Mouse (Mus musculus) stomach, embryonic 16.5 days (tissue): ENCODE data around the gene Per1. TPM values are rescaled to one million over a fixed set of nuclear protein-coding genes. Genes with fewer than 3 reads are reported as not detected.

ENCODE experiments used
- ATAC-seq: fragments of 200-750 bp; cut with Nextera tagmentation; 2 replicates; pipeline ENCODE4 v1.8.0; 2017; ENCODE audit warnings: moderate number of reproducible peaks, moderate TSS enrichment; ENCODE audit not compliant: insufficient read depth, low FRiP score
- H3K27ac ChIP-seq: fragments of 300-500 bp; sonication (generic); 2 replicates; pipeline ENCODE4 v1.5.1; 2014; ENCODE audit warnings: low read length
- H3K27me3 ChIP-seq: fragments of 300-500 bp; sonication (generic); 2 replicates; pipeline ENCODE4 v1.6.1; 2014; ENCODE audit warnings: low read length, control low read depth, mixed read lengths; ENCODE audit not compliant: control insufficient read depth, insufficient read depth
- H3K36me3 ChIP-seq: fragments of 300-500 bp; sonication (generic); 2 replicates; pipeline ENCODE4 v1.6.1; 2014; ENCODE audit warnings: low read length; ENCODE audit not compliant: control insufficient read depth, insufficient read depth
- H3K4me1 ChIP-seq: fragments of 300-500 bp; sonication (generic); 2 replicates; pipeline ENCODE4 v1.6.1; 2014; ENCODE audit warnings: low read length, control low read depth, mixed read lengths; ENCODE audit not compliant: control insufficient read depth, insufficient read depth
- H3K4me2 ChIP-seq: fragments of 300-500 bp; sonication (generic); 2 replicates; pipeline ENCODE4 v1.6.1; 2014; ENCODE audit warnings: low read depth, low read length, mixed read lengths
- H3K4me3 ChIP-seq: fragments of 300-500 bp; sonication (generic); replicated peaks from 2 replicates; pipeline ENCODE4 v1.5.1; 2014; ENCODE audit warnings: mild to moderate bottlenecking, low read length
- H3K9ac ChIP-seq: fragments of 300-500 bp; sonication (generic); 2 replicates; pipeline ENCODE4 v1.6.1; 2014; ENCODE audit warnings: low read length
- H3K9me3 ChIP-seq: fragments of 300-500 bp; sonication (generic); replicated peaks from 2 replicates; pipeline ENCODE4 v1.6.1; 2016; ENCODE audit warnings: low read length, control low read depth; ENCODE audit not compliant: control insufficient read depth
- WGBS: fragments of 180-500 bp; shearing (Covaris S2); extraction: QIAGEN DNeasy Blood & Tissue Kit; methylation state at CpG from one replicate; pipeline ENCODE4 v1.1.7; 2014; 5-methylcytosine and 5-hydroxymethylcytosine counted together
- polyA plus RNA-seq: library from polyadenylated mRNA; unstranded; fragments of >200 nt; fragmentation: Nextera tagmentation; extraction: Ambion mirVana; gene quantifications from 2 replicates; pipeline ENCODE4 v1.2.1, GENCODE M21; 2015

Gene Per1
- polyA plus RNA-seq, 1 experiment from 2014 or later, result 21.8 TPM

DNA sequence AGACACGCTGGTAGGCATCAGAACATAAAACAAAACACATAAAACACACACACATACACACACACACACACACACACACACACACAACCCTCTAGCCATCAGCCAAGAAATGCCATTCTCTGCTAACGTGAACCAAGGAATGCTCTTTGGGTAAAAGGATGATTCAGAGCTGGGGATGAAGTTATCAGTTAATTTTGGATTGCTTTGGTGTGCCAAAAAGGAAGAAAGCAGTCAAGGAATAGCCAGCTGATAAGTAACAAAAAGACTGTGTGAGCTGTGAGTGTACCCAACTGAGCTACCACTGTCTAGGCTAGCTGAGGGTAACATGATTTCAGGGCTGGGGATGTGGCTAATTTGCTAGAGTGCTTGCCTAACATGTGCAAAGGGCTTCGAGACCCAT is 19.0 kb downstream of the Per1 start:
- no peak overlapping the region for H3K27ac ChIP-seq
- no peak overlapping the region for H3K4me2 ChIP-seq
- H3K4me1 ChIP-seq, result peaks cover 3% of the 10 kb centered on the region
- no peaks in the 10 kb centered on the region; the same call in 1 of the 2 replicates for H3K36me3 ChIP-seq
- 71% methylated on average over 3 of the region's 3 CpGs for WGBS
- no peak for ATAC-seq
- H3K27me3 ChIP-seq, result no peaks in the 10 kb centered on the region
- H3K9me3 ChIP-seq, result no peaks in the 10 kb centered on the region
- no peak overlapping the region for H3K9ac ChIP-seq
- H3K4me3 ChIP-seq, result no peak overlapping the region

DNA sequence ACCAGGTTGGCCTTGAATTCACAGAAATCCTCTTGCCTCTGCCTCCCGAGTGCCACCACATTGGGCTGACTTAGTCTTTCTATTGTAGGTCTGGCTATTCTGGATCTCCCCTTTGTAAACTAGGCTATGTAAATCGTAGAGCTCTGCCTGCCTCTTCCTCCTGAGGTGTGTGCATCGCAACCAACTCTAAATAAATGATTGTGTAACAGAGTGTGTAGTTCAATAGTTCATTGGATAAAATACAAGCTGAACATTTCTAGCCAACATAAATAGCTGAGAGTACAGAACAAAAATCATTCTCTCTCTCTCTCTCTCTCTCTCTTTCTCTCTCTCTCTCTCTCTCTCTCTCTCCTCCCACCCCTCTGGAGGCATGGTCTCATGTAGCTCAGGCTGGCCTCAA is 19.6 kb downstream of the Per1 start:
- H3K27ac ChIP-seq, result no peak overlapping the region
- no peak overlapping the region for H3K9ac ChIP-seq
- ATAC-seq, result no peak
- no peak overlapping the region for H3K4me3 ChIP-seq
- H3K9me3 ChIP-seq, result no peaks in the 10 kb centered on the region
- no peak overlapping the region for H3K4me2 ChIP-seq
- H3K27me3 ChIP-seq, result no peaks in the 10 kb centered on the region
- H3K36me3 ChIP-seq, result no peaks in the 10 kb centered on the region
- peaks cover 8% of the 10 kb centered on the region for H3K4me1 ChIP-seq
- 79% methylated on average over 3 of the region's 3 CpGs for WGBS

DNA sequence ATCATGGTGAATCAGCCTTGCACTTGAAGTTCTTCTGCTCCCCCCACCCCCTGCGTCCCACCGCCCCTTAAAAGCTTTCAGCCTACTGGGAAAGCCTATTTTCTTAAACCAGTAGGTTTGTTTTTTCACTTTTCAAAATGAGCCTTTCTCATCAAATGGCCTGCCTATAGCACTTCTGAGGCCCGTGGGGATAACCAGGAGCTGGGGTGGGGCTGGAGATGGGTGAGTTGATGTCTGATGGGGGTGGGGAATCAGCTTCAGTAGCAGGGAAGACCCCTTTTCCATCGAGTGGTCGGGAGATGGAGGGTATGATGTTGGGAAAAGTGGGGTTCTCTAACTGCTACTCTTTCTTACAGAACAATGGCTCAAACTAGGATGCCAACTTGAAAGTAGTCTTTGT is 21.8 kb downstream of the Per1 start:
- 42% methylated on average over 5 of the region's 5 CpGs for WGBS
- H3K27me3 ChIP-seq, result no peaks in the 10 kb centered on the region
- H3K9ac ChIP-seq, result no peak overlapping the region
- H3K4me2 ChIP-seq, result peak overlapping the region; percentile 69; the same call in 1 of the 2 replicates
- H3K4me3 ChIP-seq, result no peak overlapping the region
- peaks cover 21% of the 10 kb centered on the region for H3K4me1 ChIP-seq
- H3K36me3 ChIP-seq, result no peaks in the 10 kb centered on the region
- no peak for ATAC-seq
- no peak overlapping the region for H3K27ac ChIP-seq
- H3K9me3 ChIP-seq, result no peaks in the 10 kb centered on the region

DNA sequence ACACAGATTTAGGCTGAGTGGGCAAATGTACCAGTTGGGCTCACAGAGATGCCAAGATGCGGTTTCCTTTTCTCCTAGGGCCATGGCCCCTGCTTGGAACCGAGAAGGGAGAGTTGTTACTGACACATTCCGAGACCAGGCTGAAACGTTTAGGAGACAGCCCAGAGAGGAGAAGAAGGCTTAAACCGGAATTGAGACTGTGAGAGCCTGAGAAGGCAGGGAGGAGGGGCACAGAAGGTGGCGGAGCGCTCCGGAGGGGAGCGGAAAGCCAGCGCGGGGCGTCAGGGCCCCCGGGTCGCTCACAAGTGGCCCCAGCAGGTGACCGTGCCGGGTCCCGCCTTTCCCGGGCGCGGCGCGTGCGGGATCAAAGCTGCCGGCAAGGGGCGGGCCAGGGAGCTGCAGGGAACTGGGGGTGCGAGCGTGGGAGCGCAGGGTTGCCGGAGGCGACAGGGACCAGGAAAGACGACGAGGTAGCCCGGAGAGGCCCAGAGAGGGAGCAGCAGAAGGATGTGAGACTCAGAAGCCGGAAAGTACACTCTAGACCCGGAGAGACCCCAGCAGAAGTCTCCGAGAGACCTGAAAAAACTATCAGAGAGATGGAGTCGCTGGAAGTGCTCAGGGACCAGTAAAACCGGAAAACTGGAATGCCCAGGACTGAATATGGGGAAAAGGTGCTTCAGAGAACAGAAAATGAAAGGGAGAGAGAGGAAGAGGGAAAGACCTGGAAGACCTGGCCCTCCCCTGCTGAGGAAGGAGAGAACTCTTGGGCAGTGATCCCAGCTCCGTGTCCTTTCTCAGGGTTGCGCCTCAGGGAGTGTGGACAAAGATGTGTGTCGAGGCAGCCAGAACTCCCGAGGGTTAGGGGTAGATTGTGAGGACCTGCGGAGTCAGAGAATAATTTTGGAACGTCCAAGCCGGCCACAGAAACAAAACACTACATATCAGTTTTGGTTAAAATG is 23.0 kb downstream of the Per1 start:
- no peaks in the 10 kb centered on the region for H3K36me3 ChIP-seq
- H3K9ac ChIP-seq, result peak overlapping the region; percentile 77
- peak overlapping the region; percentile 66 for H3K4me3 ChIP-seq
- peaks cover 21% of the 10 kb centered on the region for H3K4me1 ChIP-seq
- peak overlapping the region; percentile 87 for H3K27ac ChIP-seq
- no peaks in the 10 kb centered on the region for H3K9me3 ChIP-seq
- H3K27me3 ChIP-seq, result no peaks in the 10 kb centered on the region
- peak overlapping the region; percentile 69 for H3K4me2 ChIP-seq
- under 1% methylated on average over 45 of the region's 45 CpGs for WGBS
- peak; percentile 34 for ATAC-seq

DNA sequence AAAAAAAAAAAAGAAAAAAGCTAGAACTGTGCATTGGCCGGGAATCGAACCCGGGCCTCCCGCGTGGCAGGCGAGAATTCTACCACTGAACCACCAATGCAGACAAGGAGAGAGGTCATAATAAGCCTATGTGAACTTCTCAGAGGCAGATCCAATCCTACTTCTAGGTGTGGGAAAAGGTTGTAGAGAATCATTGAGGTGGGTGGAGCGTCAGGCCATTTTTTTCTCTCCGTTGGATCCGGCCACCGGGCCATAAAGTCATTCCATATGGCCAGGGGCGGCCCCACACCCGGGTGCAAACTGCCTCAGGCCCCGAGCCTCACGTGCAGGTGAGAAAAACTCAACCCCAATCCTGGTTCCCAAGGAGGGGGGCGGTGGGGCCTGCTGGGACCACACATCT is 23.7 kb downstream of the Per1 start:
- peak overlapping the region; percentile 95 for H3K4me2 ChIP-seq
- 0 out of 2 replicates have a peak overlapping the region, but pooled peaks have one; percentile 23 for H3K9ac ChIP-seq
- H3K4me3 ChIP-seq, result peak overlapping the region; percentile 66
- H3K36me3 ChIP-seq, result no peaks in the 10 kb centered on the region
- H3K27me3 ChIP-seq, result no peaks in the 10 kb centered on the region
- no peak overlapping the region; the same call in 1 of the 2 replicates for H3K27ac ChIP-seq
- H3K4me1 ChIP-seq, result peaks cover 21% of the 10 kb centered on the region
- ATAC-seq, result no peak
- no peaks in the 10 kb centered on the region for H3K9me3 ChIP-seq
- 2% methylated on average over 15 of the region's 15 CpGs for WGBS

DNA sequence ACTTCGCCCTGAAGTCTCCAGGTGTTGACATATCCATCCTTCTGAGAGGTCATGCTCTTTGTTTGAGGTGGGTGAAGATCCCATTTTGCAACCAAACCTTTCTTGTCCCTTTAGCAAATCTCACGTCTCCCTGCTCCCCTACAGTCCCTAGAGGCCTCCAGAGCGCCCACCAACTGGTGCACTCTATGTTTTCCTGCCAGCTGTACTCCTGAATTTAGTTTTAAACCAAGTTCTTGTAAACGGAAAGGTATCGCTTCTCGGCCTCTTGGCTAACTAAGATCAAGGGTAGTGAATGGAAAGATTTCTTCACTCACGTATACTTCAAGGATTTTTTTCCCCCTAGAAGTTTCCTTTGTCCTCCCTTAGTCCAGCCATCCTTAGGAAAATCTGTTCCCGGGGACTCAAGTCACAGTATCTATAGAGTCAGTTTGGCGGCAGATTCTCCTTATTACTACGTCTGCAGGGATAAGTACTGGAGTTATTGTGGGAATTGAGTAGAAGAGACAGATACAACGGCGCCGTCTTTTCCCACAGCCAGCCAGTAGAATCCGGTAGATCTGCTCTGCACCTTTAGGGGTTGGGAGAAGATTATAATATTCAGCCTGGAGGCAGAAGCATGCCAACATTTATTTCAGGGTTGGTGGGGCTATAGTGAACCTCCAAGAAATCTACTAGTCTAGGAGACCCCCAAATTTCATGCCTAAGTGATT is 24.6 kb downstream of the Per1 start:
- Histone ChIP-seq H3K9me3 (no peaks in the 10 kb centered on the region), H3K4me2 (peak overlapping the region; percentile 95), H3K9ac (peak overlapping the region; percentile 65; the same call in 1 of the 2 replicates), H3K4me1 (peaks cover 21% of the 10 kb centered on the region), H3K27ac (no peak overlapping the region), H3K36me3 (no peaks in the 10 kb centered on the region), H3K4me3 (peak overlapping the region; percentile 57), H3K27me3 (no peaks in the 10 kb centered on the region)
- no peak for ATAC-seq
- WGBS, result 49% methylated on average over 14 of the region's 14 CpGs

DNA sequence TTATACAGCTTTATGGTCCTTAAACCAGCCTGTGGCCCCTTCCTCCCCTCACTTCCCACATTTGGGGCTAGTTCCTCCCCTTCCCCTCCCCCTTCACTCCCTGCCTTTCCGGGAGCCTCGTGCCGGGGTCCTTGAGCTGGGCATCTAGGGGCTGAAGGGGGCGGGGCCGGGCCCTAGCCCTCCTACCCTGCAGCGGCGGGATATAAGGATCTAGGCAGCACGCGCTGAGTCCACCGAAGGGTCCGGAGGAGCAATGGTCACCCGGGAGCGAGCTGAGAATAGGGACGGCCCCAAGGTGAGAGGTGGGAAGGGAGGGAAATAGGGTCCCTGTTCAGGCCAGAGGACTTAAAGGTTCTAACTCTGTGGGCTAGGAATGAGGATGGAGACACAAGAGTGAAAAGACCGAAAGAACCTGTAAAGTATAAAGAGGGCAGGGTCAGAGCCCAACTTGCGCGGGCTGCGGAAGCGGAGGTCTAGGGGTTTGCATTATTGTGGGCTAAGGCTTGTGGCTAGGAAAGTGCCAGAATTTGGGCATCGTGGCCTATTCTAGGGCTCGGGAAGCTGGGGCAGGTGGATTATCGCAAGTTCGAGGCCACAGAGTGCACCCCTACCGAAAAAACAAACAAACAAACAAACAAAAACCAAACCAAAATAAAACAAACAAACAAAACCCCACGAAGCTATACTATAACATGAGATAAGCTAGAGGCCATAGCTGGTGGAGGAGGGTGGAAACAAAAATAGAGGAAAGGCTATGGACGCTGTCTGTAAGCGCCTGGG is 25.4 kb downstream of the Per1 start, which contains the start of gene Hes7:
Gene Hes7, plus strand, starts transcription at position 184 of the 780 bp plus-strand sequence.
- Histone ChIP-seq H3K4me2 (peak within 1 kb of the TSS; percentile 95), H3K4me1 (peaks cover 21% of the 10 kb centered on the region), H3K27me3 (no peaks in the 10 kb centered on the region), H3K9me3 (no peaks in the 10 kb centered on the region), H3K27ac (no peak within 1 kb of the TSS), H3K36me3 (no peaks in the 10 kb centered on the region), H3K4me3 (peak within 1 kb of the TSS; percentile 57), H3K9ac (peak within 1 kb of the TSS; percentile 85)
- ATAC-seq, result no peak
- 3% methylated on average over 27 of the region's 27 CpGs for WGBS

DNA sequence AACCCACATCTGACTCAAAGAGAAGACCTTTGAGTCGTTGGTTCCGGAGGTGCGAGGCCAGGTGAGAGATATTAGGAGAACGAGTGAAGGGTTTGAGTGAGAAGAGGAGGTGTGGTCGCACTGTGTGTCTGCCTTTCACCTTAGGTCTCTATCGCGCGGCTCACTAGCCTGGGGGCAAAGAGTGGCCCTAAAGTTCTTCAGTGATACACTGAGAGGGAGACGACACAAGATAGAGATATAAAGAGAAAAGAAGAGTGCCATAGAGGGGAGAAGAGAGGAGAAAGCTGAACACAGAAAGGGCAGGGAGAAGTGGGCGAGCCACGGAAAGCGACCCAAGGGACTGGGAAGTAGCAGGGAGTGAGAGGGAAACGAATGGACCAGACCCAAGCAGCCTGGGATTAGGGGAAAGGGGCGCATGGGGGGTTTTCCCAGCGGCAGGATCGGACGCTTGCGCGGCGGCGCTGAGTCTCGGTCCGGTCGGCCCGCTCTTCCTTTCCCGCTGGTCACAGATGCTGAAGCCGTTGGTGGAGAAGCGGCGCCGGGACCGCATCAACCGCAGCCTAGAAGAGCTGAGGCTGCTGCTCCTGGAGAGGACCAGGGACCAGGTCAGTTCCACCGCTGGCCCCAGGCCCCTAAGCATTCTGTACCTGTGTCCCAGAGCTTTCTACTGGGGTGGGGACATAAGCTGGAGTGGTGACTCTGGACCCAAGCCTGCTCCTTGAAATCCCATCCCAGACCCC is 26.2 kb downstream of the Per1 start:
- no peaks in the 10 kb centered on the region for H3K36me3 ChIP-seq
- peaks cover 24% of the 10 kb centered on the region for H3K4me1 ChIP-seq
- H3K27ac ChIP-seq, result peak overlapping the region; percentile 95; the same call in 1 of the 2 replicates
- H3K9ac ChIP-seq, result peak overlapping the region; percentile 85
- H3K9me3 ChIP-seq, result no peaks in the 10 kb centered on the region
- peak overlapping the region; percentile 95 for H3K4me2 ChIP-seq
- ATAC-seq, result no peak
- peak overlapping the region; percentile 57 for H3K4me3 ChIP-seq
- 1% methylated on average over 33 of the region's 33 CpGs for WGBS
- H3K27me3 ChIP-seq, result no peaks in the 10 kb centered on the region
